Mouse (Mus musculus) embryonic facial prominence, embryonic 13.5 days (tissue): Measurements from ENCODE around the gene Ccr7. TPM values are rescaled to one million over a fixed set of nuclear protein-coding genes. Genes with fewer than 3 reads are reported as not detected.

Source experiments
- ATAC-seq: fragments of 200-750 bp; cut with Nextera tagmentation; 2 replicates; pipeline ENCODE4 v1.8.0; 2017; ENCODE audit warnings: low read depth; ENCODE audit not compliant: insufficient number of reproducible peaks, insufficient read depth, low FRiP score, low TSS enrichment
- H3K27ac ChIP-seq: fragments of 300-500 bp; sonication (generic); 2 replicates; pipeline ENCODE4 v1.5.1; 2015; ENCODE audit warnings: moderate library complexity, mild to moderate bottlenecking, inconsistent platforms
- H3K27me3 ChIP-seq: fragments of 300-500 bp; sonication (generic); 2 replicates; pipeline ENCODE4 v1.6.1; 2015; ENCODE audit warnings: mild to moderate bottlenecking, inconsistent platforms
- H3K36me3 ChIP-seq: fragments of 300-500 bp; sonication (generic); 2 replicates; pipeline ENCODE4 v1.6.1; 2015; ENCODE audit warnings: mild to moderate bottlenecking, inconsistent platforms
- H3K4me1 ChIP-seq: fragments of 300-500 bp; sonication (generic); 2 replicates; pipeline ENCODE4 v1.6.1; 2015; ENCODE audit warnings: inconsistent platforms
- H3K4me2 ChIP-seq: fragments of 300-500 bp; sonication (generic); 2 replicates; pipeline ENCODE4 v1.6.1; 2015; ENCODE audit warnings: moderate library complexity, mild to moderate bottlenecking, inconsistent platforms
- H3K4me3 ChIP-seq: fragments of 300-500 bp; sonication (generic); 2 replicates; pipeline ENCODE4 v1.5.1; 2015; ENCODE audit warnings: mild to moderate bottlenecking, inconsistent platforms
- H3K9ac ChIP-seq: fragments of 300-500 bp; sonication (generic); 2 replicates; pipeline ENCODE4 v1.6.1; 2015; ENCODE audit warnings: mild to moderate bottlenecking, inconsistent platforms
- H3K9me3 ChIP-seq: fragments of 300-500 bp; sonication (generic); 2 replicates; pipeline ENCODE4 v1.6.1; 2016; ENCODE audit warnings: inconsistent platforms
- WGBS: fragments of 180-500 bp; shearing (Covaris S2); methylation state at CpG from one replicate; pipeline ENCODE4 v1.1.7; 2015; ENCODE audit warnings: mixed read lengths; 5-methylcytosine and 5-hydroxymethylcytosine counted together
- polyA plus RNA-seq: library from polyadenylated mRNA; unstranded; fragments of >200 nt; fragmentation: Nextera tagmentation; extraction: Ambion mirVana; gene quantifications from 2 replicates; pipeline ENCODE4 v1.2.1, GENCODE M21; 2015

Gene Ccr7
- polyA plus RNA-seq, 1 experiment from 2014 or later, result 0.30 TPM

DNA sequence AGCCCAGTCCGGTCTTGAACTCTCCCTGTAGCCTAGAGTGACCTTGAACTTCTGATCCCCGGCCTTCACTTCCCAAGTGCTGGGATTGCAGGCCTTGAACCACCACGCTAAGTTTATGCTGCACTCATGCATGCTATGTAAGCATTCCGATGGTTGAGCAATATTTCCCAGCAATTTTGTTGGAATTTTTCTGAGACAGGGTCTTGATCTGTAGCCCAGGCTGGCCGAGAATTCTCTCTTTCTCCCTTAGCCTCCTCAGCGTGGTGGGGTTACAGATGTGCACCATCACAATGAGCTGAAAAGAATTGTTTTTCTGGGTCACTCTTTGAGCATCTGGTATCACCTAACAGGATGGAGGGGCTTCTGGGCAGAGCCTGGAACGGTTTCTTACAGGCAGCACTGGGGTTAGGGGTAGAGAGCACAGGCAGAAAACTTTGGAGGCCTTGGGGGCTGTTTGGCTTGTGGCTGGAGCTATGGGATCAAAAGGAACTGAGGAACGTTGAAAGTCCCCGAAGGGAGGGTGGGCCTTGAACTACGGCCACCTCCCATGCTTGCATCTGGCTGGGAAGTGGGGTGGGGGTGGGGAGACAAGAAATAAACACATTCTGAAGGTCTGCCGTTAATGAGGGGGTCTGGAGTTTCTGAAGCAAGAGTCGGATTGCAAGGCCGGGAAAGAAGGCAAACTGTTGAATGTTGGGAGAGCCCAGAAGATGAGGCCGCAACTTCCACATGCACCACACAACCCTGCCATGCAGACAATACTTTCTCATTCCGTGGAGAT lies 20.4 kb downstream of the Ccr7 start:
- Histone ChIP-seq H3K9ac (no peak overlapping the region), H3K9me3 (no peaks in the 10 kb centered on the region), H3K4me1 (peaks cover 64% of the 10 kb centered on the region), H3K27ac (peak overlapping the region; percentile 90), H3K27me3 (no peaks in the 10 kb centered on the region), H3K4me2 (no peak overlapping the region), H3K36me3 (no peaks in the 10 kb centered on the region), H3K4me3 (no peak overlapping the region)
- WGBS, result 23% methylated on average over 15 of the region's 15 CpGs
- no peak for ATAC-seq

DNA sequence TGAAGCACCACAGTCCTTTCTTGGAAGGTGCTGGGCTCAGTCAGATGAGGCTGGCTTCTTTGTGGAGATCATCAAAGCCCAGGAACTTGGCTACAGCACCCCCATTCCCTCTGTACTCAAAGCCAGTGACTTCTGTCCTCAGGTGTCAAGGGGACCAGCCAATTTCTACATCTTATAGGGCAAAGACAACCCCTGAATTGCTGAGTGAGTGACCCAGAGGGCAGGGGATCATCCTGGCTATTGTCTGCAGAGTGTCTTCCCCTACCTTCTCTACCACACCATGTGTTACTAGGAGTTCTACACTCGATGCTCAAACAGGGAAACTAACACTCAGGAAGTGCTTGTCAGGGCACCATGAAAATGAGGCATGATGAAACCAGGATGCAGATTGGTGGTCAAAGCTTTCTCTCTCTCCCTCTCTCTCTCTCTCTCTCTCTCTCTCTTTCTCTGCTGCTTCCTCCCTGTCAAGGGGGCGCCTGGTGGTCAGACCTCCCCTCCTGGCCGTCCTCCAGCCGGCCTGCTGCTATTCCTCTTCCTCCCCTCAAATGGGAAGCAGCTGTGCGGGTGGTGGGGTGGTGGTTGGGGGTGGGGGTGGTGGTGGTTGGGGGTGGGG lies 21.5 kb downstream of the Ccr7 start:
- no peaks in the 10 kb centered on the region for H3K36me3 ChIP-seq
- H3K9me3 ChIP-seq, result no peaks in the 10 kb centered on the region
- peaks cover 64% of the 10 kb centered on the region for H3K4me1 ChIP-seq
- H3K27ac ChIP-seq, result peak overlapping the region; percentile 90
- no peak overlapping the region for H3K4me3 ChIP-seq
- ATAC-seq, result no peak
- H3K4me2 ChIP-seq, result no peak overlapping the region
- no peaks in the 10 kb centered on the region for H3K27me3 ChIP-seq
- H3K9ac ChIP-seq, result 0 out of 2 replicates have a peak overlapping the region, but pooled peaks have one; percentile 1
- WGBS, result 12% methylated on average over 5 of the region's 5 CpGs

DNA sequence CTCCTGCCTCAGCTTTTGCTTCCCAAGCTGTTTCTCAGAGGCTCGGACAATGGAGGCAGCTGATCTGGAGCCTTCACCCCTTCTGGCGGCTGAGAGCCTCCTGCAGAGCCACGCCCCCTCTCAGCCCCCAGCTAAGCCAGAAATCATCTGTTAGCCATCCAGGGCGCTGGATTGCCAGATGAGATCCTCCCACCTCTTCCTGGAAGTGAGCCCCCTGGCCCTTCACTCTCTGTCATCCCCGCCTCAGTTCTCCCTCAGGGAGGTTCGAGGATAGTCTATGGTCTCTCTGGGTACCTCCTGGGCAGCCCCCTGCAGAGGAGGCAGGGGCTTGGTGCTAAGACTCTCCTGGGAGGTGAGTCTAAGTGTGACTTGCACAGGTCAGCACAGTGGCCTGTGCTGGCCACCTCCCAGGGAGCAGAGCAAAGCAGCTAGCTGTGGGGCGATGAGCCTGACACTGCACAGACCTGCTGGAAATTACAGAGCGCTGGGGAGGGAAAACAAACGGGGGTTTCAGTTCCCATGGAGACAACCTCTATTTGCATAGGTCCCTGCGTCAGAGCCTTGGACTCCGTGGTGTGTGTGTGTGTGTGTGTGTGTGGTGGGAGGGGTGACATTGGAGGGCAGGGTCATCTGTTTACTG lies 22.7 kb downstream of the Ccr7 start:
- 2% methylated on average over 11 of the region's 11 CpGs for WGBS
- no peaks in the 10 kb centered on the region for H3K27me3 ChIP-seq
- H3K4me1 ChIP-seq, result peaks cover 76% of the 10 kb centered on the region
- H3K27ac ChIP-seq, result peak overlapping the region; percentile 90
- ATAC-seq, result no peak
- peak overlapping the region; percentile 25 for H3K4me3 ChIP-seq
- H3K36me3 ChIP-seq, result no peaks in the 10 kb centered on the region
- H3K9me3 ChIP-seq, result no peaks in the 10 kb centered on the region
- peak overlapping the region; percentile 55 for H3K4me2 ChIP-seq
- H3K9ac ChIP-seq, result peak overlapping the region; percentile 64

DNA sequence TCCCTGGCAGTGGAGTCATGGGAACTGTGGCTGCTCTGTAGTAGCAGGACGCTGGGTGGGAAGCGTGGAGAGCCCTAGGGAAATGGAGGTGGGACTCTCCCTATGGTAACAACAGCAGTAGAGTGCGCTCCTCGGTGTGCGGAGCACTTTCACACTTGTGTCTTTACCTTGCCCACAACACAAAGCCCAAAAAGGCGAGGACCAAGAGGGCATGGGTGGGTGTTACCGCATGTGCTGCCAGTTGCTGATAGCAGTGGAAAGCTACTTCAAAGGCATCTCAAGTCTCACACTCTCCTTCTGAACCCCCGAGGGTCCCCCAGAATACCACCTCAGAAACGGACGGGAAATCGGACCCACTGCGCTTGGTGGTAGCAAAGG lies 23.4 kb downstream of the Ccr7 start:
- Histone ChIP-seq H3K4me1 (peaks cover 79% of the 10 kb centered on the region), H3K9me3 (no peaks in the 10 kb centered on the region), H3K9ac (peak overlapping the region; percentile 64), H3K4me3 (peak overlapping the region; percentile 25; the same call in 1 of the 2 replicates), H3K27me3 (no peaks in the 10 kb centered on the region), H3K4me2 (peak overlapping the region; percentile 55), H3K27ac (peak overlapping the region; percentile 90), H3K36me3 (no peaks in the 10 kb centered on the region)
- ATAC-seq, result no peak
- WGBS, result 39% methylated on average over 12 of the region's 12 CpGs

DNA sequence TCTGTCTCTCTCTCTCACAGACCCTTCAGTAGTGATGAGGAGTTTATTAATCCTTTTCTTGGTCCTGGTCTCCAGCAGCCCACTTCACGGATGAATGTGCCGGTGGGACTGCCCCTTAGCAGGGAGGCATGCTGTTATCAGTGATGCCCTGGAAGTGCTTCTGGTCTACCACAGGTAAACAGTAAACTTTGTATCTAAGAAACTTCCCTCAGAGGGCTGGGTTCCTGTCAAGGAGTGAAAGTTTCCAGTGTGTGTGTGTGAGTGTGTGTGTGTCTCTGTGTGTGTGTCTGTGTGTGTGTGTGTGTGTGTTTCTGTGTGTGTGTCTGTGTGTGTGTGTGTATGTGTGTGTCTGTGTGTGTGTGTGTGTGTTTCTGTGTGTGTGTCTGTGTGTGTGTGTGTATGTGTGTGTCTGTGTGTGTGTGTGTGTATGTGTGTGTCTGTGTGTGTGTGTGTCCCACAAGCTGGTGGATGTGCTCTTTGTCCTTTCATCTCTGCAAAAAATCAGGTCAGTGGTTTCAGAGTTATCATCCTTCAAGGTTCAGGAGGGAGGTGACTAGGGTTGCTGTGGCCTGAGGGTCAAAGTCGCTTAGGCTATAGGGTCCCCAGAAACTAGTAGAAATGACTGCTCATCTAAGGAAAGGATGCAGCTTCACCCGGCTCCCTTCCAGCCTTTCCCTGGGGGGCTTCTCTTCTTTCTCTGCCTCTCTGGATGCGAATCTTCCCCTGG lies 24.0 kb downstream of the Ccr7 start:
- H3K9ac ChIP-seq, result no peak overlapping the region
- H3K4me1 ChIP-seq, result peaks cover 83% of the 10 kb centered on the region
- H3K27me3 ChIP-seq, result no peaks in the 10 kb centered on the region
- H3K9me3 ChIP-seq, result no peaks in the 10 kb centered on the region
- H3K4me2 ChIP-seq, result no peak overlapping the region
- H3K36me3 ChIP-seq, result no peaks in the 10 kb centered on the region
- no peak overlapping the region for H3K4me3 ChIP-seq
- peak overlapping the region; percentile 90; the same call in 1 of the 2 replicates for H3K27ac ChIP-seq
- WGBS, result 52% methylated on average over 5 of the region's 5 CpGs
- no peak for ATAC-seq

DNA sequence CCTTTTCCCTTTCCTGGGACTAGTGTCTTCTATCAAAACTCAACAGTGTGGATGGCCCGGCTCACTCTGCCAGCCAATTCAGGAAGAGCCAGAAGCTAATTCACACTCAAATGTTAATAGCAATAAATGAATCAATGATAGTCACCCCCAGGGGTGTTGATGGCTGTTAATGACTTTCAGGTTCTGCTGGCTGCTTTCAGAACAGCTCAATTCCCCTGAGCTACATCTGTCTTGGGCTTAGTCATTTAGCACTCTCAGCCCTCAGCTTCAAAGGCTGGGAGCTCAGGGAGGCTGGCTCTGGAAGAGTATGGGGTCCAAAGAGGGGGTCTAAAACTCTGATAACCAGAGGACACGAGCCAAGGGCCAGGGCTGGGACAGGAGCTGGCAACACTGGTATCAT lies 25.6 kb downstream of the Ccr7 start:
- H3K4me1 ChIP-seq, result peaks cover 84% of the 10 kb centered on the region
- no peaks in the 10 kb centered on the region for H3K9me3 ChIP-seq
- 32% methylated on average over 2 of the region's 2 CpGs for WGBS
- no peak overlapping the region for H3K4me2 ChIP-seq
- no peaks in the 10 kb centered on the region for H3K27me3 ChIP-seq
- no peak overlapping the region for H3K9ac ChIP-seq
- H3K27ac ChIP-seq, result no peak overlapping the region
- H3K36me3 ChIP-seq, result no peaks in the 10 kb centered on the region
- no peak for ATAC-seq
- H3K4me3 ChIP-seq, result no peak overlapping the region

DNA sequence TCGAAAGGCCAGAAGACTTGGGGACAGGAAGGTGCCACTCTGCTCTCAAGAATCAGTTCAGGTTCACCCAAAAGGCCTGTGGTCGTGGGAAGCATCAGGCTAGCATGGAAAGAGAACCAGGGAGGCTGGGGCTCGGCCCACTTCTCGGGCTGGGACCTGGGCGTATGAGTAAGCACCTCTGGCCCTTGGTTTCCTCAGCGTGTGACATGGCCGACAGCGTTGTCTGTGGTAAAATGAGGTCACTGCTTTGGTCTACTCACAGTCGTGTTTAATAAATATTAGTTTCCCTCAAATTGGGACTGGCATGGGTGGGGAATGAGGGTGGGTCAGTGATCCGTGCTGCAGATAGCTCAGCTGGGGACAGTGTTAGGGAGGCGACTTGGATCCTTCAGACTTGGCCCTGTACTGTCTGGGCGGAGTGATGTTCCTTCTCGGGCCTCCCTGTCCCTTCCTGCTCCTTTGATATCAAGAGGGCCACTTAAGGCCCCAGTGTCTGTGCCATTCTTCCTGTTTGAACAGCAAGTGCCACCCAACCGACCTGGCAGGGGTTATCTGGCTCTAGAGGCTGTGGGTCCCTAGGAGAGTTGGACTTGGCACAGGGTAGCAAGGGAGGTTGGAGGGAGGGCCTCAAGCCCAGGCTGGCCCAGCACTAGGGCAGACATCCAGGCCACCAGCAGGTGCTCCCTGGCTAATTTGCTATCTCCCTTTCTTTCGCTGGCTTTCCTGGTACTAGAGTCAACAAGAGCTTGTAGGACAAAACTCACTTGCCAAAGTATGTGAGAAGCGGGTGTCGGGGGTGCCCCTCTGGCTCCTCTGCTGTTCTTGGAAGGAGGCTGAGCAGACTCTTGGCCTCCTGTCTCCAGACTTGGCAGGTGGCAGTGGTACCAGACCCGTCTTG lies 26.8 kb downstream of the Ccr7 start:
- Histone ChIP-seq H3K27me3 (no peaks in the 10 kb centered on the region), H3K4me1 (peaks cover 75% of the 10 kb centered on the region), H3K4me2 (no peak overlapping the region), H3K9me3 (no peaks in the 10 kb centered on the region), H3K9ac (no peak overlapping the region), H3K27ac (peak overlapping the region; percentile 93), H3K4me3 (no peak overlapping the region), H3K36me3 (no peaks in the 10 kb centered on the region)
- no peak for ATAC-seq
- 79% methylated on average over 18 of the region's 18 CpGs for WGBS

DNA sequence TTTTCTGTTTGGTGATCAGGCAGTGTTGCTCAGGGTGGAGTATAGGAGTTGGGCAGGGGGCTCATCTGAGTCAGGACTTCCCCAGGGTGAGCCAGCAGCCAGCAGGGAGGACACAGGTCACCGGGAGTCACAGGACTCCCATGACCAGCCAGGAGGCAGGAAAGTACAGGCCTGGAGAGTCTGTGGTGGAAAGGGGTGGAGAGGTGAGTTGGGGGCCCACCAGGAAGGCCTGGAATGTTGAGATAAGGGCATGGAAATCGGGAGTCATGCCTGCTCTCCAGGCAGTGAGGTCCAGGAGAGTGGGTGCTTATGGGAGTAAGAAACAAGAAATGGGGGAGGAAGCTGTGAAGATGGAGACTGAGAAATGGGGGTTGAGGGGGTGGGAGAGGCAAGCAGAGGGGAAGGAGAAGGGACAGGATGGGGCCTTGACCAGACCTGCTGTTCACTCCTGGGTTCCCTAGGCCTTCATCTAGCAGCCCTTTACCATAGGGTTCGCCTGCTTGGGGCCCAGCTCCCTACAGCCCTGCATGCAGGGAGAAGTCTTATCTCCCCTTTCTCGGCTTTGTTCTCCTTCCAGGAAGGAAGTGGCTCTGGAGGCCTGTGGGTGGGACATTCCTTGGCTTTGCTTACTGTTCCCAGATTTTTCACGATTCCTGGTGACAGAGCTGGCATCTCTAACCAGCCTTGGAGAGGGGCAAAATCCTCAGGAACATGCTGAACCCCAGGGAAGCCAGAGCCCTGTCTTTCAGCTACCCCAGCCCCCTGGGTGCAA lies 28.2 kb downstream of the Ccr7 start:
- 30% methylated on average over 5 of the region's 5 CpGs for WGBS
- Histone ChIP-seq H3K4me3 (no peak overlapping the region), H3K9me3 (no peaks in the 10 kb centered on the region), H3K9ac (peak overlapping the region; percentile 36; the same call in 1 of the 2 replicates), H3K4me1 (peaks cover 72% of the 10 kb centered on the region), H3K4me2 (no peak overlapping the region; the same call in 1 of the 2 replicates), H3K36me3 (no peaks in the 10 kb centered on the region), H3K27me3 (no peaks in the 10 kb centered on the region), H3K27ac (peak overlapping the region; percentile 93)
- ATAC-seq, result no peak

DNA sequence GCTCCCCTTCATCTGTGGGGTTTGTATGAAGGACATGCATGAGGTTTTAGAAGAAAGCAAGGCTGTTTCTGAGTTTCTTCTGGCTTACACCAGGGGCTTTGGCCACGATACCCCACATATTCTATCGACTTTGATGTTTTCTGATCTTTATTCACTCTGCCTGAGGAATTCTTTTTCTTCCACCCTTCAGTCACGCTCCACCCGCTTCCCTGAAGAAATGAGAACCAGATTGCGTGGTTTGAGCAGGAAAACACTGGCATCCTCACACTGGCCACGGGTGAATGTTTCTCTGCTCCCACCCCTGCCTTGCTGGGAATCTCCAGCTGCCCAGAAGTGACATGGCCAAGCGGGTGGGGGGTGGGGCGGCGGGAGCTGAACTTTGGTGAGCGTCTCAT lies 30.2 kb downstream of the Ccr7 start:
- Histone ChIP-seq H3K27ac (peak overlapping the region; percentile 93), H3K4me2 (peak overlapping the region; percentile 37), H3K4me1 (peaks cover 81% of the 10 kb centered on the region), H3K4me3 (no peak overlapping the region), H3K9ac (0 out of 2 replicates have a peak overlapping the region, but pooled peaks have one; percentile 2), H3K27me3 (no peaks in the 10 kb centered on the region), H3K36me3 (no peaks in the 10 kb centered on the region), H3K9me3 (no peaks in the 10 kb centered on the region)
- ATAC-seq, result 0 out of 2 replicates have a peak, but pooled peaks have one; percentile 33
- 18% methylated on average over 10 of the region's 10 CpGs for WGBS

DNA sequence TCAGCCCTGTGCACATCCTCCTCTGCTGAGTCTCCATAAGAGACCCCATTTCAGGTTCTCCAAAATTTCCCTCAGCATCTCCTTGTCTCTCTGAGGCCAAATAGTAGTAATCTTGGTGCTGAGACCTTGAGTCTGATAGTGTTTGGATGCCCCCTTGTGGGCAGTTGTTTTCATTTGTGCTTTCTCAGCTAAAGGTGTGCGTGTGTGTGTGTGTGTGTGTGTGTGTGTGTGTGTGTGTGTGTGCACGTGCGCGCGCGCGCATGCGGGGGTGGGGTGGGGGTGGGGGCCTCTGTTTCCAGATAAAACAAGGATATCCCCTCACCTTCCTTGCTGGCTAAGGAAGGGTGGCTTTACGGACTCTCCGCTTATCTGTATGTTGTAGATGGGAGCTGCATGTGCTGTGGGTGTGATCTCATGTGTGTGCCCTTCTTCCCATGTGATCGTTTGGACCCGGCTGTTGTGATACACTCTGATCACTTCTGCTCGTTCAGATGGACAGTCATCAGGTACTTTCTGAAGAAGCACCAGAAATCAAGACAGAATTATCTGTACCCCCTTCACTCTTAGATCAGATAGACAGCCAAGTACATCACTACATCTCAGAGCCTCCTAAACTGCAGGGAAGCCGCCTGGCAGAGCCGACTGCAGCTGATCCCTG lies 30.8 kb downstream of the Ccr7 start:
- no peak overlapping the region for H3K4me3 ChIP-seq
- H3K27me3 ChIP-seq, result no peaks in the 10 kb centered on the region
- H3K4me1 ChIP-seq, result peaks cover 81% of the 10 kb centered on the region
- no peaks in the 10 kb centered on the region for H3K9me3 ChIP-seq
- 0 out of 2 replicates have a peak overlapping the region, but pooled peaks have one; percentile 2 for H3K9ac ChIP-seq
- no peak for ATAC-seq
- peak overlapping the region; percentile 93 for H3K27ac ChIP-seq
- H3K4me2 ChIP-seq, result peak overlapping the region; percentile 37
- whole genome bisulfite sequencing, result 42% methylated on average over 15 of the region's 15 CpGs
- no peaks in the 10 kb centered on the region for H3K36me3 ChIP-seq
